Mouse (Mus musculus) megakaryocyte-erythroid progenitor cell, adult 5-6 weeks (primary cell): ENCODE results near the gene Atp6v1a. TPM values are rescaled to one million over a fixed set of nuclear protein-coding genes. Genes with fewer than 3 reads are reported as not detected.

Source experiments
- ATAC-seq: replicated peaks from 2 replicates; pipeline ENCODE4 v1.8.0; 2016; ENCODE audit warnings: mild to moderate bottlenecking, inconsistent platforms; ENCODE audit not compliant: severe bottlenecking, poor library complexity, low FRiP score, low TSS enrichment
- total RNA-seq, 2 experiments: library from RNA; stranded (forward) in 1 of 2; stranded (reverse) in 1 of 2; fragments of 200-1000, 215-1000 nt in 1 of 2; fragments of >200 nt in 1 of 2; fragmentation: Nextera tagmentation in 1 of 2; gene quantifications; 2 replicates each; pipeline ENCODE4 v1.2.3; 2014 to 2017

The Atp6v1a gene
- 20.8 and 28.8 TPM in 2 replicates for total RNA-seq (2014; fragmentation: Nextera tagmentation)
- 50.4 and 76.9 TPM in 2 replicates for total RNA-seq (2017)

DNA sequence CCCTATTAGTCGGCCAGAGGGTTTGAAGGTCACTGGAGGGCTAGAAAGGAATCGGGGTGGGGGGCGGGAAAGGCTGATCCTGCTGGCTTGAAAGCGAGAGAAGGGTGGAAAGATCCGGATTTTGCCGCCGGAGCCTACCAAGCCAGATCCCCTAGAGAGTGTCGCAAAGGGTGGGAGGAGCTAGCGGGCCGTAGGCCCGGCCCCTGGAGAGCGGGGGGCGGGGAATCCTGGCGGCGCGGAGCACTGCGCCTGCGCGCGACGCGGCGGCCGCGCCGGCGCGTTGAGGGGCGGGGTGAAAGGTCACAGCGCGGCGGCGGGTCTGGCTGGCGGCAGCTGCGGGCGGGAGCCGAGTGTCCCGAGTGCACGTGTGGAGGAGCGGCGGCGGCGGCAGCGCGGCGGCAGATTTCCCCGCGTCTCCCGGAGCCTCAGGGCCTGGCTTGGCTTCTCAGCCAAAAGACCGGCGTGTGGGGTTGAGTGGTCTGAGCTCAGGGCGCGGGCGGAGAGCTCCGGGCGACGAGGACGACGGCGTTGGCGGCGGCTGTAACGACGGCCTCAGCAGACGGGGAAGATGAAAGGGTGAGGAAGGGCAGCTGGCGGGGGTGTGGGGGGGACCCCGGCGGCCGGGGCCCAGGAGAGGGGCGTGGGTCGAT lies at the start of gene Atp6v1a, which contains the start of gene Naa50:
Gene Atp6v1a, minus strand, starts transcription at position 170 of the 650 bp plus-strand sequence.
Gene Naa50, plus strand, starts transcription at position 295 of the 650 bp plus-strand sequence.
- peak; percentile 54 for ATAC-seq

GRCm38 (mm10) chr16:44188766-44189165 lies 49.3 kb upstream of the Atp6v1a start:
- ATAC-seq: no peak

DNA sequence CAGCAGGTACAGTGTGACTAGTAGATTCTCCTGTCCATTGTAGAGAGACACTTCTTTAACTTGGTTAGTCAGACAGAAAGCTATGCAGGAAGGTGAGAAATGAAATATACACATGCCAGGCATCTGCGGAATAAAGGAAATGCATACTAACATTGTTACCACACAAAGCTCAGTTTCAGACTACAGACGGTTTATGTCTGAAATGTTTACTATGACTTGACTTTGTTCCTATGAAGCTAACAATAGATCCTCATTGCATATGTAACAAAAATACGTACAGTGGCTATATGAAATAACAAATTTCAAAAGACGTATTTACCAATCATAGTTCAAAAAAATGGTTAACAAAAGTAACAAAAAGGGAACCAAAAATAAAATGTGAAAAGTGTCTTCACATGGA lies 47.7 kb upstream of the Atp6v1a start:
- ATAC-seq: no peak

DNA sequence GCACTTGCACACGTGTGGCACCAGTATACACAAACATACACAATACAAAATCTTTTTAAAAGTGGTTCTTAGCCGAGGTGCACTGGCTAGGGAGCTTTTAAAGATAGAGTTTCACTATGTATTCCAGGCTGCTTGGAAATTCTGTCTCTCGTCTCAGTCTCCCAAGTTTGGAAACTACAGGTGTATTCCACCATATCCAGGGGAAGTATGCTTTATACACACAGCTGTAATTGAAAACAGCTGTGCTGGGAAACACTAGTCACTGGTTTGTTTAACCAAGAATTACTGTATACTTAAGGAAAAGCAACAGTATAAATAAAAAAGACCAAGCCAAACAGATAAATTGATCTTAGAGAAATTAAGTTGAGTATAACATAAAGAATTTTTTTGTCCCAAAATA lies 45.3 kb upstream of the Atp6v1a start:
- ATAC-seq: no peak

- ATAC-seq: no peak
Observed at GRCm38 (mm10) chr16:44182597-44182996, 43.1 kb upstream of the Atp6v1a start.

DNA sequence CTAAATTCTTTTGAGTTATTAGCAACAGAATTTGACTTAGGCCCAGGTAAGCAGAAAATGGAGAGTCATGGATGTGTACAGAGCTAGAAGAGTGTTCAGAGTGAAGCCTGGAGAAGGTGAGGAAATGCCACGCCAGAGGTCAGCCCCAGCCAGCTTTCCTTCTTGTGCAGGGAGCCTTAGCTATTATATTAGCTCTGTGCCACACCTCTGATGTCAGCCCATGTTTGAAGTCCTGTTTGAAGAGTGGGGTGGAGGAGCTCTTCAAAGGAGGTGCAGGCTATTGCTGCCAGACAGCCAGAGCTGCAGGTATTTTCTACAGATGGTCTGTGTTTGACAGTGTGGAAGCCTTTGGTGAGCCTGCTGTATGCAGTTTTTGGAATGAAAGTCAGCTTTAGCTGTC lies 39.0 kb upstream of the Atp6v1a start:
- no peak for ATAC-seq

GRCm38 (mm10) chr16:44176511-44176910 lies 37.0 kb upstream of the Atp6v1a start:
- ATAC-seq: no peak

DNA sequence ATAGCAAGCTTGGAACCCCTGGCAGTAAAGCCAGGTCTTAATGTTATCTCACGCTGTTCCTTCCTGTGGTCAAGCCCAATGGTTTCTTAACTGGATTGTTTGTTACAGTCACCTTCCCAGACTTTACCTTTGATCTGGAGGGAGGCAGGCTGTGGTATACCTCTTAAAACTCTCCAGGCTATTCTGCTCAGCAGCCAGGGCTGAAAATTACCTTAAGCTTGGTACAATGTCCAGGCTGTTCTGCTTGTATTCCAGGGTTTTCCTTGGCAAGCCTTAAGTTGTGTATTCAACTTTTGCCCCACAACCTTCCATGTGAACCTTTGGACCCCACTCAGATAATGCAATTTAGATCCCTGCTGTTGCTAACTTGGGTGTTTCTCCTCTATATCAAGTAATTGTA lies 35.5 kb upstream of the Atp6v1a start:
- no peak for ATAC-seq

- ATAC-seq: no peak
Observed at GRCm38 (mm10) chr16:44173966-44174530, 34.5 kb upstream of the Atp6v1a start.

- peak; percentile 42 for ATAC-seq
Observed at GRCm38 (mm10) chr16:44173155-44173941, 33.8 kb upstream of the Atp6v1a start, which contains the start of gene Usf3. Gene Usf3 (plus strand): TSS chr16:44173246.

DNA sequence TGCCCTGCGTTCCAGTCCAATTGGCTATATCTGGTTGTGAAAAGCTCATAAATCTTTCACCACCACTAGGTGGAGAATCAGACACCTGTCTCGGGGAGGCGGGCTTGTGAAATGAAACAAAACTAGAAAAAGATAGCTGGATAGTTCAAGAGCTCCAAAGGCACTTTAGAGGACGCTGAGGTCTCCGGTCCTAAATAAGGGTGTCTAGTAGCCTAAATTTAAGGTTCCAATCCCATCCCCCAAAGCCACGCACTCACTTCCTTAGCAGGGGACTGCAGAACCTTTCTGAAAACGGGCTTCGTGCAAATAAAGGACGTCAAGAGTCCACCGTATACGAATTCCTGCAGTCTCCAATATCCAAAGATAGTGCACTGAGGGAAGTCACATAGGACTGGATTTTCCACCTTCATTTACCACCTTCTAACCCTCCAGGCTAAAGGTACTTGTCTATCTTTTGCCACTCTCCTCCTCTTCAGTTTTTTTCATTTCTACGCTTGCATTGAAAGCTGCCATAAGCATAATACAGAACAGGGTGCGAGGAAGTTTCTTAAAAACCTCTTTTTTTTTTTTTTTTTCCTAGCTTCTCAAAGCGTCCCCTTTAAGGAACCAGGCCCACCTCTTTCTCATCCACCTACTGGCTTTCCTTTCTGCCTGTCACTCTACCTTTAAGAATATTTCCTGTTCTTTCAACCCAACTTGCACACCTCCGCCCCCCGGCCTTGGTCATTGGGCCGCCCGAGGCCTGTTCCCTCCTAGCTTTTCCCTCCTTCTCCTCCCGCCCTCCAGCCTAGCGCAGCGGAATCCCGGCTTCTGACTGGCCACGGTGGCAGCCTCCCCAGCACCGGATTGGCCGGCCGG lies 33.0 kb upstream of the Atp6v1a start:
- peak; percentile 94 for ATAC-seq

DNA sequence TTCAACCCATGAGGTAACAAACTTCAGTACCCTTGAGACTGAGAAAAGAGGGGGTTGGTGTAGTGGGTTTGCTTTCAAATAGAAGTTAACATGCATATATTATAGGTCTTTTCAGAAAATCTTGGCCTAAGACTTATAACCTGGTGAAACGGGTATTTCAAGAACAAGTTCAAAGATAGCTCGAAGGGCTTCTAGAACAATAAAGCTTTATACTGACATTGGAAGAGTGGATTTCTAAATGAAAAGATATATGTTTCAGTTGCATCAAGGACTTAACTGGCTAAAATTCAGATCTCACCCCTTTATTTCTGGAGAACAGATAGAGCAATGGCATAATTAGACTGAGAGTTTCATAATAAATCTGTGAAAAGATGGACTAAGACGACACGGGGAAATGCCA lies 29.5 kb upstream of the Atp6v1a start:
- ATAC-seq: no peak

GRCm38 (mm10) chr16:44165182-44165581 lies 25.7 kb upstream of the Atp6v1a start:
- peak; percentile 63; the same call in 1 of the 2 replicates for ATAC-seq

DNA sequence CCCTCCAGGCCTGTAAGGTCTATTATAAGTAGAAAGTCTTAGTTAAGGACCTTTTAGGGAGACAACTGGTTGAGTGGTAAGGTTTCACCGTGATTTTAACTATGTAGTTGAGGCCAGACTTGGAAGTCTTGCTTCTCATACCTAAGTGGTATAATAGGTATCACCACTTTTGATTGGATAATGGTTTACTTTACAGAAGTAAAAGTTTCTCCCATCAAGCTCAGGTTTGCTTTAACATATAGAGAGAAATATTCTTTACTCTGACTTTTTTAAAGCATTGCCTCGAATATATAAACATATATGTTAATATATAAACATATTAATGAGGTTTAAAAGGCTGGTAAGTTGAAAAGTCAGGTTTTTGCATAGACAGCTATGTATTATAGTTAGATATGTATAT lies 24.3 kb upstream of the Atp6v1a start:
- no peak for ATAC-seq

- ATAC-seq: no peak; the same call in 1 of the 2 replicates
Observed at GRCm38 (mm10) chr16:44159325-44159724, 19.8 kb upstream of the Atp6v1a start.

DNA sequence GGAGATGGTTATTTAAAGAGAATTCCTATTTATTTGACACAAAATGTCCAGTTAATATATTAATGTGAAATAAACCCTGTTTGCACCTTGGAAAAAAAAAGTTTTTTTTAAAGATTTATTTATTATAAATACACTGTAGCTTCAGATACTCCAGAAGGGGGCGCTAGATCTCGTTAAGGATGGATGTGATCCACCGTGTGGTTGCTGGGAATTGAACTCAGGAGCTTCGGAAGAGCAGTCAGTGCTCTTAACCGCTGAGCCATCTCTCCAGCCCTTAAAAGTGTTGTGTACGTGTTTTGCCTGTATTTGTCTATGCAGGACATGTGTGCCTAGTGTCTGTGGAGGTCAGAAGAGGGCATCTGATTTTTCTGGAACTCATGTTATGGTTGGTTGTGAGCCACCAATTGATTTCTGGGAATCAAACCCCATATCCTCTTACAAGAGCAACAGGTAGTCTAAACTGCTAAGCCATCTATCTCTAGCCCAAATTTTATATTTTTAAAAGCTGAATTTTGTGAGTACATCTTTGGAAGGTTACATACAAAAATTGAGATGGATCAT lies 15.1 kb upstream of the Atp6v1a start:
- no peak for ATAC-seq

GRCm38 (mm10) chr16:44149002-44149767 lies 9.7 kb upstream of the Atp6v1a start:
- ATAC-seq: no peak; the same call in 1 of the 2 replicates

DNA sequence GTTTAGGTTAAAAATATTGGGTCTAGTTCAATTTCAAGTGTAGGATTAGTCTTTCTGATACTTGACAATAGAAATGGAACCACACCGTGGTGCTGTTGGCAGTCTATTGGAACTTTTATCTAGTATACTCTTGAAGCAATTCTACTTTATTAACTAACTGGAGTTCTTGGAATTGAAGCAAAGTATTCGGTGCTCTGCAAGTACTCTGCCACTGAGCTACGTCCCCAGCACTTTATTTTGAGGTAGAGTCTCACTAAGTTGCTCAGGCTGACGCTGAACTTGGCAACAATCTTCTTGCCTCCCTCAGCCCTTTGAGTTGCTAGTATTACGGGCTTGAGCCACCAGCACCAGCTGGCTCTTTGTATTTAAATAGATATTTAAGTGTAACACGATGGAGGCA lies 2.0 kb upstream of the Atp6v1a start:
- no peak for ATAC-seq
